Mouse (Mus musculus): ENCODE data around the gene Uba3.

- no peak for TF ChIP-seq NANOG (IDR thresholded peaks at IDR 0.05; ENCODE audit: borderline replicate concordance, low read length)
- no peak for TF ChIP-seq CTCF (conservative IDR thresholded peaks at IDR 0.05; ENCODE audit: low read length)
- TF ChIP-seq POU5F1 (IDR thresholded peaks at IDR 0.05; ENCODE audit: borderline replicate concordance, low read length), result no peak
Measured at GRCm38 (mm10) chr6:97252711-97253221, 47.3 kb upstream of the Uba3 start, which contains the start of gene Lmod3.

All from E14TG2a.4 (cell line).